Mouse (Mus musculus) lung, embryonic 14.5 days (tissue): Measurements from ENCODE around the gene Sar1b. TPM values are rescaled to one million over a fixed set of nuclear protein-coding genes. Genes with fewer than 3 reads are reported as not detected.
A peak's percentile ranks its signal among the peaks of the same experiment; 100 is the strongest.

Source experiments
- ATAC-seq: fragments of 200-750 bp; cut with Nextera tagmentation; 2 replicates; pipeline ENCODE4 v1.8.0; 2017; ENCODE audit warnings: mild to moderate bottlenecking, moderate TSS enrichment, moderate library complexity; ENCODE audit not compliant: insufficient read depth
- DNase-seq: peaks from one replicate; pipeline ENCODE4 v3.0.0-alpha.2; 2015
- H3K27ac ChIP-seq: fragments of 300-500 bp; sonication (generic); 2 replicates; pipeline ENCODE4 v1.5.1; 2014; ENCODE audit warnings: low read depth, mild to moderate bottlenecking, moderate library complexity
- H3K27me3 ChIP-seq: fragments of 300-500 bp; sonication (generic); 2 replicates; pipeline ENCODE4 v1.6.1; 2014; ENCODE audit warnings: low read length, control low read depth; ENCODE audit not compliant: insufficient read depth
- H3K36me3 ChIP-seq: fragments of 300-500 bp; sonication (generic); 2 replicates; pipeline ENCODE4 v1.6.1; 2014; ENCODE audit warnings: control low read depth; ENCODE audit not compliant: insufficient read depth
- H3K4me1 ChIP-seq: fragments of 300-500 bp; sonication (generic); 2 replicates; pipeline ENCODE4 v1.6.1; 2014; ENCODE audit warnings: antibody characterized with exemption, control low read depth; ENCODE audit not compliant: insufficient read depth
- H3K4me2 ChIP-seq: fragments of 300-500 bp; sonication (generic); 2 replicates; pipeline ENCODE4 v1.6.1; 2014; ENCODE audit warnings: mild to moderate bottlenecking
- H3K4me3 ChIP-seq: fragments of 300-500 bp; sonication (generic); 2 replicates; pipeline ENCODE4 v1.5.1; 2014; ENCODE audit warnings: low read depth, low read length
- H3K9ac ChIP-seq: fragments of 300-500 bp; sonication (generic); 2 replicates; pipeline ENCODE4 v1.6.1; 2014
- H3K9me3 ChIP-seq: fragments of 300-500 bp; sonication (generic); 2 replicates; pipeline ENCODE4 v1.6.1; 2016; ENCODE audit warnings: low read depth, low read length, control low read depth
- CTCF ChIP-seq: IDR thresholded peaks from 2 replicates; pipeline ENCODE4 v1.5.1; 2016; ENCODE audit warnings: antibody characterized with exemption, low read depth
- WGBS: fragments of 180-500 bp; shearing (Covaris S2); extraction: QIAGEN DNeasy Blood & Tissue Kit; methylation state at CpG from one replicate; pipeline ENCODE4 v1.1.7; 2014; 5-methylcytosine and 5-hydroxymethylcytosine counted together
- polyA plus RNA-seq: library from polyadenylated mRNA; unstranded; fragments of >200 nt; fragmentation: Nextera tagmentation; extraction: Ambion mirVana; gene quantifications from 2 replicates; pipeline ENCODE4 v1.2.1, GENCODE M21; 2014

Sar1b gene
- polyA plus RNA-seq, 1 experiment from 2014 or later = 105 TPM

GRCm38 (mm10) chr11:51819964-51820363, 56.5 kb downstream of the Sar1b start:
- no peak overlapping the region for H3K4me3 ChIP-seq
- no peak overlapping the region for H3K4me2 ChIP-seq
- ATAC-seq (no peak), DNase-seq (peak; percentile 70)
- TF ChIP-seq CTCF = peak; percentile 62
- WGBS = 75% methylated on average over 3 of the region's 3 CpGs
- H3K36me3 ChIP-seq = peaks cover 32% of the 10 kb centered on the region
- H3K9me3 ChIP-seq = no peaks in the 10 kb centered on the region
- H3K4me1 ChIP-seq = no peaks in the 10 kb centered on the region
- no peak overlapping the region for H3K27ac ChIP-seq
- H3K9ac ChIP-seq = no peak overlapping the region
- no peaks in the 10 kb centered on the region for H3K27me3 ChIP-seq

GRCm38 (mm10) chr11:51820861-51821260, 57.4 kb downstream of the Sar1b start:
- H3K4me2 ChIP-seq = no peak overlapping the region
- H3K9me3 ChIP-seq = no peaks in the 10 kb centered on the region
- WGBS = 28% methylated on average over 11 of the region's 11 CpGs
- TF ChIP-seq CTCF = peak; percentile 91
- no peak overlapping the region for H3K9ac ChIP-seq
- no peaks in the 10 kb centered on the region for H3K27me3 ChIP-seq
- H3K4me1 ChIP-seq = no peaks in the 10 kb centered on the region
- no peak overlapping the region for H3K4me3 ChIP-seq
- ATAC-seq (0 out of 2 replicates have a peak, but pooled peaks have one; percentile 16), DNase-seq (peak; percentile 87)
- H3K36me3 ChIP-seq = peaks cover 35% of the 10 kb centered on the region
- no peak overlapping the region for H3K27ac ChIP-seq

GRCm38 (mm10) chr11:51822736-51823135, 59.2 kb downstream of the Sar1b start:
- H3K9ac ChIP-seq = no peak overlapping the region
- TF ChIP-seq CTCF = no peak
- H3K27ac ChIP-seq = no peak overlapping the region
- ATAC-seq = no peak
- no peak overlapping the region for H3K4me2 ChIP-seq
- WGBS = 35% methylated on average over 4 of the region's 4 CpGs
- H3K4me3 ChIP-seq = no peak overlapping the region
- H3K9me3 ChIP-seq = no peaks in the 10 kb centered on the region
- no peak for DNase-seq
- peaks cover 33% of the 10 kb centered on the region for H3K36me3 ChIP-seq
- H3K4me1 ChIP-seq = no peaks in the 10 kb centered on the region
- H3K27me3 ChIP-seq = no peaks in the 10 kb centered on the region

GRCm38 (mm10) chr11:51823271-51823670, 59.8 kb downstream of the Sar1b start:
- Histone ChIP-seq H3K36me3 (peaks cover 35% of the 10 kb centered on the region), H3K9me3 (no peaks in the 10 kb centered on the region), H3K4me1 (no peaks in the 10 kb centered on the region), H3K27me3 (no peaks in the 10 kb centered on the region), H3K4me2 (no peak overlapping the region), H3K27ac (no peak overlapping the region), H3K9ac (no peak overlapping the region), H3K4me3 (no peak overlapping the region)
- DNase-seq = no peak
- WGBS = 82% methylated on average over 11 of the region's 11 CpGs
- no peak for ATAC-seq
- no peak for TF ChIP-seq CTCF

- no peak overlapping the region for H3K27ac ChIP-seq
- H3K9ac ChIP-seq = no peak overlapping the region
- no peak for TF ChIP-seq CTCF
- no peak overlapping the region for H3K4me3 ChIP-seq
- no peak for DNase-seq
- peaks cover 35% of the 10 kb centered on the region for H3K36me3 ChIP-seq
- H3K9me3 ChIP-seq = no peaks in the 10 kb centered on the region
- H3K4me1 ChIP-seq = no peaks in the 10 kb centered on the region
- H3K27me3 ChIP-seq = no peaks in the 10 kb centered on the region
- 92% methylated on average over 3 of the region's 3 CpGs for WGBS
- no peak for ATAC-seq
- no peak overlapping the region for H3K4me2 ChIP-seq
Observed at GRCm38 (mm10) chr11:51823963-51824753, 60.7 kb downstream of the Sar1b start.

- WGBS = 73% methylated on average over 19 of the region's 19 CpGs
- Histone ChIP-seq H3K9ac (no peak overlapping the region), H3K4me1 (no peaks in the 10 kb centered on the region), H3K27ac (no peak overlapping the region), H3K9me3 (no peaks in the 10 kb centered on the region), H3K4me2 (no peak overlapping the region), H3K4me3 (no peak overlapping the region), H3K36me3 (peaks cover 43% of the 10 kb centered on the region), H3K27me3 (no peaks in the 10 kb centered on the region)
- no peak for DNase-seq
- no peak for ATAC-seq
- no peak for TF ChIP-seq CTCF
Observed at GRCm38 (mm10) chr11:51824867-51825424, 61.5 kb downstream of the Sar1b start.
